Mouse (Mus musculus) intestine, embryonic 14.5 days (tissue): Measurements from ENCODE around the gene Ccl27a. TPM values are rescaled to one million over a fixed set of nuclear protein-coding genes. Genes with fewer than 3 reads are reported as not detected.

Source experiments
- ATAC-seq: fragments of 200-750 bp; cut with Nextera tagmentation; replicated peaks from 2 replicates; pipeline ENCODE4 v1.8.0; 2017; ENCODE audit warnings: low read depth, moderate number of reproducible peaks, moderate TSS enrichment, moderate library complexity; ENCODE audit not compliant: low FRiP score, low TSS enrichment
- DNase-seq: peaks from one replicate; pipeline ENCODE4 v3.0.0-alpha.2; 2018; ENCODE audit warnings: low spot score
- H3K27ac ChIP-seq: fragments of 300-500 bp; sonication (generic); 2 replicates; pipeline ENCODE4 v1.5.1; 2014; ENCODE audit warnings: low read depth, mild to moderate bottlenecking, control low read depth
- H3K27me3 ChIP-seq: fragments of 300-500 bp; sonication (generic); replicated peaks from 2 replicates; pipeline ENCODE4 v1.6.1; 2014; ENCODE audit warnings: low read length, control low read depth; ENCODE audit not compliant: control insufficient read depth, insufficient read depth
- H3K36me3 ChIP-seq: fragments of 300-500 bp; sonication (generic); 2 replicates; pipeline ENCODE4 v1.6.1; 2014; ENCODE audit warnings: low read length, control low read depth; ENCODE audit not compliant: control insufficient read depth, insufficient read depth
- H3K4me1 ChIP-seq: fragments of 300-500 bp; sonication (generic); replicated peaks from 2 replicates; pipeline ENCODE4 v1.6.1; 2014; ENCODE audit warnings: low read length, control low read depth, mixed read lengths; ENCODE audit not compliant: control insufficient read depth, insufficient read depth
- H3K4me2 ChIP-seq: fragments of 300-500 bp; sonication (generic); 2 replicates; pipeline ENCODE4 v1.6.1; 2014; ENCODE audit warnings: low read length
- H3K4me3 ChIP-seq: fragments of 300-500 bp; sonication (generic); 2 replicates; pipeline ENCODE4 v1.5.1; 2014; ENCODE audit warnings: low read depth, low read length, control low read depth, mixed read lengths
- H3K9ac ChIP-seq: fragments of 300-500 bp; sonication (generic); 2 replicates; pipeline ENCODE4 v1.6.1; 2014; ENCODE audit warnings: mild to moderate bottlenecking, low read length
- H3K9me3 ChIP-seq: fragments of 300-500 bp; sonication (generic); 2 replicates; pipeline ENCODE4 v1.6.1; 2016; ENCODE audit warnings: low read length, control low read depth; ENCODE audit not compliant: control insufficient read depth
- WGBS: fragments of 180-500 bp; shearing (Covaris S2); extraction: QIAGEN DNeasy Blood & Tissue Kit; methylation state at CpG from one replicate; pipeline ENCODE4 v1.1.7; 2014; 5-methylcytosine and 5-hydroxymethylcytosine counted together
- polyA plus RNA-seq: library from polyadenylated mRNA; unstranded; fragments of >200 nt; fragmentation: Nextera tagmentation; extraction: Ambion mirVana; gene quantifications from 2 replicates; pipeline ENCODE4 v1.2.1, GENCODE M21; 2014

Ccl27a gene
- polyA plus RNA-seq, 1 experiment from 2014 or later: 35.0 TPM

GRCm38 (mm10) chr4:41726826-41727621 is 47.0 kb downstream of the Ccl27a start:
- Histone ChIP-seq H3K4me2 (no peak overlapping the region), H3K27ac (no peak overlapping the region), H3K27me3 (peaks cover 80% of the 10 kb centered on the region), H3K4me1 (peaks cover 8% of the 10 kb centered on the region; the same call in 1 of the 2 replicates), H3K9me3 (no peaks in the 10 kb centered on the region), H3K4me3 (no peak overlapping the region), H3K9ac (no peak overlapping the region), H3K36me3 (no peaks in the 10 kb centered on the region)
- no peak for DNase-seq
- WGBS: 20% methylated on average over 20 of the region's 20 CpGs
- ATAC-seq: no peak

GRCm38 (mm10) chr4:41722918-41723351 is 51.1 kb downstream of the Ccl27a start, which contains the start of gene Dctn3:
Gene Dctn3, minus strand, starts transcription at chr4:41723170.
- H3K27ac ChIP-seq: no peak within 1 kb of the TSS
- DNase-seq (peak; percentile 85), ATAC-seq (peak; percentile 94)
- under 1% methylated on average over 27 of the region's 27 CpGs for WGBS
- H3K4me1 ChIP-seq: peaks cover 7% of the 10 kb centered on the region; the same call in 1 of the 2 replicates
- peaks cover 43% of the 10 kb centered on the region for H3K27me3 ChIP-seq
- H3K36me3 ChIP-seq: peaks cover 25% of the 10 kb centered on the region
- no peaks in the 10 kb centered on the region for H3K9me3 ChIP-seq
- peak within 1 kb of the TSS; percentile 95 for H3K4me3 ChIP-seq
- H3K9ac ChIP-seq: peak within 1 kb of the TSS; percentile 86
- peak within 1 kb of the TSS; percentile 92 for H3K4me2 ChIP-seq

Other genes with a start within 250 kb of the Ccl27a start
- 2.2 TPM in 2 replicates for gene Fam219a, start 204.7 kb downstream of the Ccl27a start, polyA plus RNA-seq
- 3.4 and 4.9 TPM in 2 replicates for gene Dnaic1, start 204.5 kb downstream of the Ccl27a start, polyA plus RNA-seq
- 13.6 and 14.8 TPM in 2 replicates for gene Enho, start 133.9 kb downstream of the Ccl27a start, polyA plus RNA-seq
- gene Cntfr, start 77.2 kb downstream of the Ccl27a start, polyA plus RNA-seq: 5.2 and 6.2 TPM in 2 replicates
- gene Il11ra1, start 74.3 kb downstream of the Ccl27a start, polyA plus RNA-seq: 130 and 143 TPM in 2 replicates
- 71.9 and 76.4 TPM in 2 replicates for gene Rpp25l, start 60.7 kb downstream of the Ccl27a start, polyA plus RNA-seq
- gene Dctn3, start 51.1 kb downstream of the Ccl27a start, polyA plus RNA-seq: 123 and 124 TPM in 2 replicates
- not detected in 2 replicates for gene Arid3c, start 43.1 kb downstream of the Ccl27a start, polyA plus RNA-seq
- 44.8 and 47.7 TPM in 2 replicates for gene Galt, start 19.0 kb downstream of the Ccl27a start, polyA plus RNA-seq
- 113 TPM in 2 replicates for gene Sigmar1, start 18.1 kb downstream of the Ccl27a start, polyA plus RNA-seq
- 20.5 TPM in 1 of 2 replicates, not detected in the other for gene Gm21541, start 129.4 kb upstream of the Ccl27a start, polyA plus RNA-seq
- 2.0 and 2.4 TPM in 2 replicates for gene Gm20878, start 167.3 kb upstream of the Ccl27a start, polyA plus RNA-seq
- gene Fam205a4, start 191.8 kb upstream of the Ccl27a start, polyA plus RNA-seq: 0.23 and 0.41 TPM in 2 replicates